Mouse (Mus musculus): ENCODE data around the gene C2cd4b. TPM values are rescaled to one million over a fixed set of nuclear protein-coding genes. Genes with fewer than 3 reads are reported as not detected.

C2cd4b gene
- polyA plus RNA-seq, 1 experiment from 2014 or later = 3.8 TPM

- Histone ChIP-seq H3K36me3 (ENCODE audit: control insufficient read depth, insufficient read depth, low read length) (no peaks in the 10 kb centered on the region), H3K9ac (ENCODE audit: low read length) (no peak overlapping the region), H3K4me3 (ENCODE audit: low read depth, low read length) (no peak overlapping the region), H3K4me1 (replicated peaks; ENCODE audit: control insufficient read depth, insufficient read depth) (peaks cover 3% of the 10 kb centered on the region; the same call in 1 of the 2 replicates), H3K27me3 (ENCODE audit: control insufficient read depth, insufficient read depth, low read length) (no peaks in the 10 kb centered on the region), H3K9me3 (ENCODE audit: control insufficient read depth, low read length) (no peaks in the 10 kb centered on the region), H3K27ac (replicated peaks) (no peak overlapping the region), H3K4me2 (replicated peaks; ENCODE audit: low read depth) (no peak overlapping the region)
- WGBS = 64% methylated on average over 6 of the region's 6 CpGs
- TF ChIP-seq CTCF (IDR thresholded peaks at IDR 0.05; ENCODE audit: low read depth) (no peak), EP300 (optimal IDR thresholded peaks at IDR 0.05) (no peak)
- DNase-seq (ENCODE audit: low spot score) (no peak), ATAC-seq (ENCODE audit: low FRiP score, low TSS enrichment) (no peak)
These were observed 15.0 kb downstream of the C2cd4b start for GRCm38 (mm10) chr9:67774201-67774600.

- Histone ChIP-seq H3K9ac (ENCODE audit: low read length) (no peak overlapping the region), H3K4me1 (replicated peaks; ENCODE audit: control insufficient read depth, insufficient read depth) (peaks cover 3% of the 10 kb centered on the region; the same call in 1 of the 2 replicates), H3K4me2 (replicated peaks; ENCODE audit: low read depth) (no peak overlapping the region), H3K36me3 (ENCODE audit: control insufficient read depth, insufficient read depth, low read length) (no peaks in the 10 kb centered on the region), H3K9me3 (ENCODE audit: control insufficient read depth, low read length) (no peaks in the 10 kb centered on the region), H3K27me3 (ENCODE audit: control insufficient read depth, insufficient read depth, low read length) (no peaks in the 10 kb centered on the region), H3K4me3 (ENCODE audit: low read depth, low read length) (no peak overlapping the region), H3K27ac (replicated peaks) (no peak overlapping the region)
- 14% methylated on average over 8 of the region's 8 CpGs for WGBS
- ATAC-seq (ENCODE audit: low FRiP score, low TSS enrichment) (peak; percentile 55), DNase-seq (ENCODE audit: low spot score) (no peak)
- no peak for TF ChIP-seq EP300 (optimal IDR thresholded peaks at IDR 0.05)
- TF ChIP-seq CTCF (IDR thresholded peaks at IDR 0.05; ENCODE audit: low read depth) = no peak
These were observed 19.3 kb downstream of the C2cd4b start for GRCm38 (mm10) chr9:67778553-67778952.

- WGBS = 51% methylated on average over 6 of the region's 6 CpGs
- Histone ChIP-seq H3K27ac (replicated peaks) (no peak overlapping the region), H3K4me1 (replicated peaks; ENCODE audit: control insufficient read depth, insufficient read depth) (peaks cover 3% of the 10 kb centered on the region; the same call in 1 of the 2 replicates), H3K27me3 (ENCODE audit: control insufficient read depth, insufficient read depth, low read length) (no peaks in the 10 kb centered on the region), H3K4me2 (replicated peaks; ENCODE audit: low read depth) (no peak overlapping the region), H3K36me3 (ENCODE audit: control insufficient read depth, insufficient read depth, low read length) (no peaks in the 10 kb centered on the region), H3K9me3 (ENCODE audit: control insufficient read depth, low read length) (no peaks in the 10 kb centered on the region), H3K4me3 (ENCODE audit: low read depth, low read length) (no peak overlapping the region), H3K9ac (ENCODE audit: low read length) (no peak overlapping the region)
- no peak for TF ChIP-seq CTCF (IDR thresholded peaks at IDR 0.05; ENCODE audit: low read depth)
- no peak for TF ChIP-seq EP300 (optimal IDR thresholded peaks at IDR 0.05)
- no peak for ATAC-seq (ENCODE audit: low FRiP score, low TSS enrichment)
- no peak for DNase-seq (ENCODE audit: low spot score)
These were observed 23.5 kb downstream of the C2cd4b start for GRCm38 (mm10) chr9:67782786-67783185.

DNA sequence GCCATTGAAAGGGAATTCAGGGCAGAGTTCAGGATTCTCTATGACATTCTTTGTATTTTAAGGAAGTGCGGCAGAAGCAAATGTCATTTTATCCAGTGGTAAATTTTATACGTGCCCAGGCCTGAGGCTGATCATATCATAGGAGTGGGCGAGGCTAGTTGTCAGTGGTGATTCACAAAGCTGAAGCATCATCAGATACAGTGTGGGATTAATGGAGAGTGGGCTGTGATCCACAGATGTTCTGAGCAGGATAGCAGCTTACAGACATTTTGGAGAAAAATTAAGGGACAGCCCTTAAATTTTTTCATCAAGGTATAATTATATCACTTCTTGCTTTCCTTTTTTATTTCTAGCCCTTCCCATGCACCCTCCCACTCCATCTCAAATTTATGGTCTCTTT lies 24.2 kb downstream of the C2cd4b start:
- ATAC-seq (ENCODE audit: low FRiP score, low TSS enrichment) = no peak
- no peak for TF ChIP-seq EP300 (optimal IDR thresholded peaks at IDR 0.05)
- no peak for TF ChIP-seq CTCF (IDR thresholded peaks at IDR 0.05; ENCODE audit: low read depth)
- WGBS = 65% methylated on average over 3 of the region's 3 CpGs

DNA sequence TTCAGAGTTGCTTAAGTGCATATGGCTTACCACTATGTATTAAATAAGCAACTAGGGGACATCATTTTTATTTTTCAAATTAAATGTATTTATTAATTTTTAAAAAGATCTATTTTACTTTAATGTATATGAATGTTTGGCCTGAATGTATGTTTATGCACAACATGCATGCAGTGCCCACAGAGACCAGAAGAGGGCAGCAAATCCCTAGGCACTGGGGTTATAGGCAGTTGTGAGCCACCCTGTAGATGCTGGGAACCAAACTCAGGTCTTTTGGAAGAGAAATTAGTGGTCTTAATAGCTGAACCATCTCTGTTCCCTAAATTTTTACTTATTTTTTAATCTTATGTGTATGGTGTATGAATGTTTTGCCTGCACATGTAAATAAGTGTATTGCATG lies 24.7 kb downstream of the C2cd4b start:
- no peak overlapping the region for H3K4me3 ChIP-seq (ENCODE audit: low read depth, low read length)
- no peak for DNase-seq (ENCODE audit: low spot score)
- TF ChIP-seq EP300 (optimal IDR thresholded peaks at IDR 0.05) = no peak
- TF ChIP-seq CTCF (IDR thresholded peaks at IDR 0.05; ENCODE audit: low read depth) = peak; percentile 63

More for the DNA sequence above, 24.2 kb downstream of the C2cd4b start:
- peaks cover 3% of the 10 kb centered on the region; the same call in 1 of the 2 replicates for H3K4me1 ChIP-seq (replicated peaks; ENCODE audit: control insufficient read depth, insufficient read depth)
- no peak overlapping the region for H3K4me3 ChIP-seq (ENCODE audit: low read depth, low read length)
- H3K36me3 ChIP-seq (ENCODE audit: control insufficient read depth, insufficient read depth, low read length) = no peaks in the 10 kb centered on the region
- no peak for DNase-seq (ENCODE audit: low spot score)
- H3K4me2 ChIP-seq (replicated peaks; ENCODE audit: low read depth) = no peak overlapping the region
- H3K27me3 ChIP-seq (ENCODE audit: control insufficient read depth, insufficient read depth, low read length) = no peaks in the 10 kb centered on the region
- no peak overlapping the region for H3K9ac ChIP-seq (ENCODE audit: low read length)
- no peaks in the 10 kb centered on the region for H3K9me3 ChIP-seq (ENCODE audit: control insufficient read depth, low read length)
- H3K27ac ChIP-seq (replicated peaks) = no peak overlapping the region

DNA sequence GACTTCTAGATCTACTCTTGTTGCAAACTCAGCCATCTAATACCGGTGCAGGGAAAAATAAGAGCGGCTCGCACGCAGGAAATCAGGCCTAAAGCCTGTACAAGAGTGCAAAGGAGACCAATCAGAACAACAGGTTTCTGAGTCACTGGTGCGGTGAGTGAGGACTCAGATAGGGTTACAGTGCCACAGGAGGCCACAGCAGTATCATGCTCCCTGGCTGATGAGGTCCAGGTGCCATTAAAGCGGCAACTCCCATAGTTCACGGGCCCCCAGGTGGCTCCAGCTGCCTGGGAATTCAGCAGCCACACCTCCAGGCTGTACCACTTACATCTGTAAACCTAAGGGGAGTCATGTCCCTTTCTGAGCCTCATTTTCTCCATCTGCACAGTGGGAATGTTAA lies 27.1 kb downstream of the C2cd4b start:
- 76% methylated on average over 7 of the region's 7 CpGs for WGBS
- Histone ChIP-seq H3K36me3 (ENCODE audit: control insufficient read depth, insufficient read depth, low read length) (no peaks in the 10 kb centered on the region), H3K4me1 (replicated peaks; ENCODE audit: control insufficient read depth, insufficient read depth) (no peaks in the 10 kb centered on the region), H3K9ac (ENCODE audit: low read length) (no peak overlapping the region), H3K9me3 (ENCODE audit: control insufficient read depth, low read length) (no peaks in the 10 kb centered on the region), H3K27ac (replicated peaks) (no peak overlapping the region), H3K4me2 (replicated peaks; ENCODE audit: low read depth) (no peak overlapping the region), H3K4me3 (ENCODE audit: low read depth, low read length) (no peak overlapping the region), H3K27me3 (ENCODE audit: control insufficient read depth, insufficient read depth, low read length) (no peaks in the 10 kb centered on the region)
- DNase-seq (ENCODE audit: low spot score) = no peak
- TF ChIP-seq EP300 (optimal IDR thresholded peaks at IDR 0.05) = no peak
- TF ChIP-seq CTCF (IDR thresholded peaks at IDR 0.05; ENCODE audit: low read depth) = no peak
- ATAC-seq (ENCODE audit: low FRiP score, low TSS enrichment) = no peak

More for the DNA sequence above, 24.7 kb downstream of the C2cd4b start:
- Histone ChIP-seq H3K4me1 (replicated peaks; ENCODE audit: control insufficient read depth, insufficient read depth) (no peaks in the 10 kb centered on the region), H3K27me3 (ENCODE audit: control insufficient read depth, insufficient read depth, low read length) (no peaks in the 10 kb centered on the region), H3K9ac (ENCODE audit: low read length) (no peak overlapping the region), H3K9me3 (ENCODE audit: control insufficient read depth, low read length) (no peaks in the 10 kb centered on the region), H3K4me2 (replicated peaks; ENCODE audit: low read depth) (no peak overlapping the region), H3K36me3 (ENCODE audit: control insufficient read depth, insufficient read depth, low read length) (no peaks in the 10 kb centered on the region), H3K27ac (replicated peaks) (no peak overlapping the region)
- ATAC-seq (ENCODE audit: low FRiP score, low TSS enrichment) = no peak
